Mouse (Mus musculus): ENCODE results near the gene Hist1h4b.
"Not testable (repeated sequence)": the region's sequence is repeated elsewhere in the genome, so short reads cannot be mapped to it uniquely, and the experiment has no call there.

Hist1h4b gene

GRCm38 (mm10) chr13:23756790-23757189, at the start of gene Hist1h4b:
Gene Hist1h4b (plus strand): TSS chr13:23757013.
- DNase-seq (ENCODE audit: inconsistent age in 2 of 2, low spot score in 1 of 2): peak; percentile 87 to 96

GRCm38 (mm10) chr13:23708041-23708440, 48.8 kb upstream of the Hist1h4b start:
- no peak for DNase-seq (ENCODE audit: inconsistent age in 2 of 2, low spot score in 1 of 2)

DNA sequence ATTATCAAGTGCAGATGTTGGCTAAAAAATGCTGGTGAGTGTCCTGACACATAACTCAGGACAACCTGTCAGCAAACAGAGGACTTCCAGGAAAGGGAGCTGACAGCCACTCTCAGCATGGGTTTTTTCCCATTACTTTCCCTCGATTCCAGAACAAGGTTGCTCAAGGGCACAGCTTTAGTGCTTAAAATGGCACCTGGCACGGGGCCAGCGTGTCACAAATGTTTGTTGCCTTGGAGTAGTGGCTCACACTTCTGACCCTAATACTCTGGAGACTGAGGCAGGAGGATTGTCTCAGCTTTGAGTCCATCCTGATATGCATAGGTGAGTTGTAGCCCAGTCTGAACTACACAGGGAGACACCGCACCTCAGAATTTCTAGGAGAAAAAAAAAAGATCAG, 48.2 kb upstream of the Hist1h4b start:
- DNase-seq (ENCODE audit: inconsistent age in 2 of 2, low spot score in 1 of 2): peak in 1 of 2 experiments; percentile 56

DNA sequence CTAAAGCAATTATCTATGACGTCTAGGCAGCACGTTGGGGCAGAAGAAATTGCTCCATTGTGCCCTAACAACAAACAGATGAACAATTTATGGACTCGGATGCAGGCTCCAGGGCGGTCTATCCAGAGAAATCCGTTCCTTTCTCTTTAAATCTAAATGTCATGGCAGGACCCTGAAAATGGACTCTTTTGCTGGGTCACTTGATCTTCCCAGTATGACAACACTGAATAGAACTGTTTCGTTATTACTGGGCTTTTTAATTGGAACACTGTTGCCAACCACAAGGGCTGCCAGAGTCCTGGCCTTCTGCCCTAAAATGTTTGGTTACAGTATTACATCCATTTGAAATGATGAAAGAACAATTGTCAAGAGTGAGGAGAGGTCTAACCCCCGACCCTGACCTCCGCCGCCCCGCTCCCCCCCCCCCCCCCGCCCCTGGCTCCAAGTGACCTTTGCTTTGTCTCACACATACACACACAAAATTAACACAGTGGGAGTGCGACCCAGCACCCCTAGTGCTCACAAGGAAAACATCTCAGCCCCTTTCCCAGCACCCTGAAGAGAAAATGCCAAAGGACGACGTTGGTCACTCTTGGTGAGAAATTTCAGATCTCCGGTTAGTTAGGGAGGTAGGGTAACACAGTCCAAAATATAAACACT, 47.0 kb upstream of the Hist1h4b start:
- DNase-seq (ENCODE audit: inconsistent age in 2 of 2, low spot score in 1 of 2): peak in 1 of 2 experiments; percentile 73

DNA sequence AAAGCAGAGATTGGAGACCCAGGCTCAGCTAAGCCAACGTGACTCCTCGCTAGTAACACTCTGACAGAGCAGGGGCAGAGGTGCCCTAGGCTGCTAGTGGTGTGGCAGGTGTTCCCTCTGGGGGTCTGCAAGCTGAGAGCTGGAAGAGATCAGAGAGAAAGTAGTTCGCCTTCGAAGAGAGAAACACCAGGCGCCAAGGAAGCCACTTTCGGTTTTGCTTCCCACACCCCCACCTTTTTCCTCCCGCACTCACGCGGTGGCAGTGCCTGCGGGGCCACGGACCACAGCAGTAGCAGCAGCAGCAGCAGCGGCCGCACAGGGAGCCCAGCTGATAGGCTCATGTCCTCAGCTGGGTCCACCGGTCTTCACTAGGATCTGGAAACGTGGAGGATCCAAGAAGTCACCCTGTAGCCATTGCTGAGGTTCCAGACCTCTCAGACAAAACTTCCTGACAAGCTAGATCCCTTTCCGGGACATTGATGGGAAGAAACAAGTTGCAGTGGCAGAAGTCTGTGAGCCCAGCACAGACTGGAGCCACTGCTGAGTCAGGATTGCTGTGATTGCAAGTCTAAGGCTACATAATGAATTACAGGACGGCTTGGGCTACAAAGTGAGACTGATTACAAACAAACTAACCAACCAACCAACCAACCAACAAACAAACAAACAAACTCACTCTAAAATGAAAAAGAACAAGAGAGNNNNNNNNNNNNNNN, 46.3 kb upstream of the Hist1h4b start, which contains the start of gene Hfe:
TSS of gene Hfe (minus strand) at position 481 of the 716 bp plus-strand sequence.
- peak; percentile 77 to 92 for DNase-seq (ENCODE audit: inconsistent age in 2 of 2, low spot score in 1 of 2)

- DNase-seq (ENCODE audit: inconsistent age in 2 of 2, low spot score in 1 of 2): peak in 1 of 2 experiments; percentile 66
Measured at GRCm38 (mm10) chr13:23716261-23717042, 40.4 kb upstream of the Hist1h4b start.

DNA sequence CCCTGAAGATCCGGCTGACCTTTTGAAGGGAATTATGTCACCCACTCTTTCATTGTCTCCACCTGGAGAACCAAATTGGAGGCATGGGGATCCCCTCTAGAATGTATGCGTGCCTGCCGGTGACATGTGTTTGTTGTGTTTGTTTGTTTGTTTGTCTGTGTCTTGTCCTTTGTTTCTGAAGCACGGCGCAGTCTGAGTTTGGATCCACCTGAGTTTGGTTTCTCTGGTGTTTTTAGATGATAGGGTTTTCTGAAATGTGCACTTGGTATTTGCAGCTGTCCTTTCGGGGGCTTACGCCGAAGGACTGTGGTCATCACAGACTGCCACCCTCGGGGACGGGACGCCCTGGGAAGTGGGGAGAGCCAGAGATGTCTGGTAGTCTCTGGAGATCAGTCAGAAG, 39.6 kb upstream of the Hist1h4b start:
- no peak for DNase-seq (ENCODE audit: inconsistent age in 2 of 2, low spot score in 1 of 2)

GRCm38 (mm10) chr13:23717593-23718245, 39.1 kb upstream of the Hist1h4b start:
- not testable (repeated sequence) for DNase-seq (ENCODE audit: inconsistent age in 2 of 2, low spot score in 1 of 2)

DNA sequence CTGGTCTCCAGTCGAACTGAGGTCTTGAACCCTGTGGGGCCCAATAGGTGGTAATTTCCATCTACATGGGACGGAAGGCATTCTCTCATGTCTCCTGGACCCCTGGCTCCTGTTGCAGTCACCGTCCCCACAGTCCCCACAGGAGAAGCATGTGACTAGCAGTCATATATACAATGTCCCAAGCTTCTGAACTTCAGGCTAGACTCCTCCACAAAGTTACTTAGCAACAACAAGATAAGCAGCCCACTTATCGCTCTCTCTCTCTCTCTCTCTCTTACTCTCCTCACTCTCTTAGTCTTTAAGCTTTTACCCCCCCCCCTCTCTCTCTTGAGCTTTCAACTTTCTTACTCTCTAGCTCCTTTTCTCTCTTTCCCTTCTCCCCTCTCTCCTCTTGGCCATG, 32.6 kb upstream of the Hist1h4b start:
- DNase-seq (ENCODE audit: inconsistent age in 2 of 2, low spot score in 1 of 2): no peak

DNA sequence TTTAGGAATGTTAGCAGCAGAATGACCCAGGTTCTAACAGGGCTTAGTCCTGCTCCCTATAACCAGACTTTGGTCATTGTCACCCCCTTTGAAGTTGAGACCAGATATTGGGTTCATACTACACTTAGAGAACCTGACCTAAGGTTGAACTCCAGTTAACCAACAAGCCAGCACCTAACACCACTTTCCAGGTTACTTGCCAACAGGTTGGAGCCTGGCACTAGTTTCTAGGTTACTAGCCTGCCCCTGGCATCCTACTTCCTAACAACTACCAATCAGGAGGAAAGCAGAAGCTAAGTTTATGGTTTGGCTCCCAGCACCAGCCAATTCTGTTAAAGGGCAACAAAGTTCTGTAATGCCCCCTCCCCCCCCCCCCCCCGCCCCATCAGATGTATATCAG, 31.6 kb upstream of the Hist1h4b start:
- DNase-seq (ENCODE audit: inconsistent age in 2 of 2, low spot score in 1 of 2): no peak

DNA sequence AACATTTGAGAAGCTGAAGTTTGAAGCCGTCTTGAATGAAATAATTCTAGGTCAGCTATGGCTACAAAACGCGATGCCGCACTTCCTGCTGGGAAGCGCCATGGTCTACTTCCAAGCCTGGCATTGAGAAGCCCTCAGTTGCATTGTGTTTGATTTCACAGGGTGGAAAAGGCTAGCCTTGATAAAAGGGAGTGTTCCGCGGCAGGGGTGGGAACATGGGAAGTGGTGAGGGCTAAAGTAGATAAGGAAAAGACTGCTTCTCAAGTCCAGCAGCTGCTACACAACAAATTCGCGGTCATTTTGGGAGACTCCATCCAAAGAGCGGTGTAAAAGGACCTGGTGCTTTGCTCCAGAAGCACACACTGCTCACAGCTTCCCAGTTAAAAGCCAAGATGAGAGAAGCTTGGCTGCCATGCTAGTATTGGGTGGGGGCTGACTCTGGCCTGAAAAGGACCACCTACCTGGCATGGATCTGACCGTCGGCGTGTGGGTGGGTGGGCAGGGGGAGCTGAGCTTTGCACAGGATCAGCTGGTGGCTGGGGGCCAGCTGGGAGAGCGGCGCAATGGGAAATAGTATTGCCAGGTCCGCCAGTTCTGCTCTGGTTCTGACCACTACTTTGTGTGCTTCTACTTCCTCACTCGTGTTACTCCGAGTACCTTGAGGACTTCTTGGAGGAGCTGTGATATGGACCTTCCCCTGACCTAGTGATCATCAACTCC, 28.2 kb upstream of the Hist1h4b start:
- no peak for DNase-seq (ENCODE audit: inconsistent age in 2 of 2, low spot score in 1 of 2)

DNA sequence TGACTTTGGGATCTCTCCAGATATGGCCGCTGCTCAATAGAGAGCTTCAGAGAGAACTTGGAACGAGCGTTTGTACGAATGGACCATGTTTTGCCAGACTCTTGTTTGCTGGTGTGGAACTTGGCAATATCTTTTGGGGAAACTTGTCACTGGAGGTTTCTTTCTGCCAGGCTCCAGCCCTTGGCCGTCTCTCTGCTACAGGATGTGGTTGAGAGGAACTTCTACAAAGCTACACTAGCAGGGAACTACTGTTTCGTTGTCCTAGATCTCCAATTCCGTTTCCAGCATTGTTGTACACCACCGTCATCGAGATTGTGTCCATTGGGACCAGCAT, 27.7 kb upstream of the Hist1h4b start:
- DNase-seq (ENCODE audit: inconsistent age in 2 of 2, low spot score in 1 of 2): no peak

GRCm38 (mm10) chr13:23729706-23730105, 27.1 kb upstream of the Hist1h4b start:
- no peak for DNase-seq (ENCODE audit: inconsistent age in 2 of 2, low spot score in 1 of 2)

- DNase-seq (ENCODE audit: inconsistent age in 2 of 2, low spot score in 1 of 2): peak in 1 of 2 experiments; percentile 75
Measured at GRCm38 (mm10) chr13:23730479-23730878, 26.3 kb upstream of the Hist1h4b start.

DNA sequence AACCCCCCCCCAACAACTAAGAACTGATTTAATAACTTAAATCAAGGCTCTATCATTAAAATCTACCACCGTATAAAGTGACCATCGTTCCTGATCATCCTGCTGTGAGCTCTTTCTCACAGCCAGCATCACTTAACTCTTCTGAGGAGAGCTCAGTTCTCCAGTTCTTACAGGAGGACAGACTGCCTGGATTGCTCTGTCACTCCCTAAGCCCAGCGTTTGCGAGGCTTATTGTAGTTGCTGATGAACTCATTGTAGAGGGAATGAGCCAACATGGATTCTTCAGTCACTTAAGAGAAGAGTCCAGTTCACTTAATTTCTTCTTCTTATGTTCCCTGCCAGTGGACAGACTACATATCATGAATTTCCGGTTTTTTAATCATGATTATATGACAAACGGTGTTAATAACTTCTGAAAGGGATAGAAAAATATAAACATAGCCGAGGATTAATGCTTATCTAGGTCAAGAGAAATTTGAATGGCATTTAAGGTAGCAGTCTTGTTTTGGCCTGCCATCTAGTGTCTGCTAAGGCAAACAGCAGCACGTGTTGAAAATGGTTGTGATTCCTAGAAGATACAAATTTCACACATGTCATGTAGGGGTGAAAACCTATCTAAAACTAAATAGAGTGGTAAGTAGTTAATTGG, 24.5 kb upstream of the Hist1h4b start:
- peak in 1 of 2 experiments; percentile 74 for DNase-seq (ENCODE audit: inconsistent age in 2 of 2, low spot score in 1 of 2)

DNA sequence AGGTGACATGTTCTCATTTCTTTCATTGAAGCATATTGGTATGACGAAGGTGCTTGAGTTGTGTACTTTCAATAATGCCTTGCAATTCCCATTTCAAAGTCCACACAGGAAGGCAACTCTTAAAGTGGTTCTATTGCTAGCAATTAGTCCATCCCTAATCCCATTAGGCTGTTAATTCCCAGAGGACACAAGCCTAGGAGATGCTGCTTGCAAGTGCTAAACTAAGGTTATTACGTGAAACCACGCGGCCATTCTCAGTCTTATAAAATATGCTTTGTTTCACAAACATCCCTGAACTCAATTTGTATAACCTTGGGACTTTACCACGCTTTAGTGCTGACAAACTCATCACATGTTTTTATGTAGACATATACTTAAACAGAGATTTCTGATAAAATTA, 19.7 kb upstream of the Hist1h4b start:
- no peak for DNase-seq (ENCODE audit: inconsistent age in 2 of 2, low spot score in 1 of 2)

GRCm38 (mm10) chr13:23738041-23738440, 18.8 kb upstream of the Hist1h4b start:
- peak in 1 of 2 experiments; percentile 57 for DNase-seq (ENCODE audit: inconsistent age in 2 of 2, low spot score in 1 of 2)

GRCm38 (mm10) chr13:23738677-23739068, 18.1 kb upstream of the Hist1h4b start, which contains the start of gene Hist1h1c:
Gene Hist1h1c (plus strand): TSS chr13:23738808.
- DNase-seq (ENCODE audit: inconsistent age in 2 of 2, low spot score in 1 of 2): peak; percentile 94 to 98

DNA sequence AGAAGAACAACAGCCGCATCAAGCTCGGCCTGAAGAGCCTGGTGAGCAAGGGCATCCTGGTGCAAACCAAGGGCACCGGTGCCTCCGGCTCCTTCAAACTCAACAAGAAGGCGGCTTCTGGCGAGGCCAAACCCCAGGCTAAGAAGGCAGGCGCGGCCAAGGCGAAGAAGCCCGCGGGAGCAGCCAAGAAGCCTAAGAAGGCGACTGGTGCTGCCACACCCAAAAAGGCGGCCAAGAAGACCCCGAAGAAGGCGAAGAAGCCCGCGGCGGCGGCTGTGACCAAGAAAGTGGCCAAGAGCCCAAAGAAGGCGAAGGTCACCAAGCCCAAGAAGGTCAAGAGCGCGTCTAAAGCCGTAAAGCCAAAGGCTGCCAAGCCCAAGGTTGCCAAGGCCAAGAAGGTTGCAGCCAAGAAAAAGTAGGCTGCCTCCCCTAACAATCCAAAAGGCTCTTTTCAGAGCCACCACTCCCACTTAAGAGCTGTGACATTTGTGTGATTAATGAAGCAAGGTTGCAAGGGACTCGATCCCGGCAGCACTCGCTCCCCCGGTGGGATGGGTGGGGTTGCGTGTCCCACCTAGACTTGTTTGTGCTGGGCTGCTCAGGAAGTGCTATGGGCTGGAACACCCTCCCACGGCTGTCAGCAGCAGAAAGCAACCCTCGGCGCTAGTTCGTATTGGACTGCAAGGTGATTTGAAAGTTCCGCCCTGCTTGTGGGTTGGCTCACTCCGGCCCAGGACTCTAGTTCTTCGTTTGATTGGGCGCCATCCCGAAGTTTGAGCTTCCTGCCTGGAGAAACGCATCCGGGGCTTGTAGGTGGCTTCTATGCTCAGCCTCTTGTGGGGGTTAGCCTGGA, 17.5 kb upstream of the Hist1h4b start:
- DNase-seq (ENCODE audit: inconsistent age in 2 of 2, low spot score in 1 of 2): peak; percentile 96 to 98
